Mouse (Mus musculus) stomach, embryonic 14.5 days (tissue): ENCODE data around the gene Hist1h2ae. TPM values are rescaled to one million over a fixed set of nuclear protein-coding genes. Genes with fewer than 3 reads are reported as not detected.

Experiments used
- ATAC-seq: fragments of 200-750 bp; cut with Nextera tagmentation; 2 replicates; pipeline ENCODE4 v1.8.0; 2017; ENCODE audit warnings: low read depth, moderate TSS enrichment; ENCODE audit not compliant: insufficient number of reproducible peaks, insufficient read depth, low FRiP score
- H3K27ac ChIP-seq: fragments of 300-500 bp; sonication (generic); 2 replicates; pipeline ENCODE4 v1.5.1; 2014; ENCODE audit warnings: mild to moderate bottlenecking, low read length, moderate library complexity, mixed read lengths
- H3K27me3 ChIP-seq: fragments of 300-500 bp; sonication (generic); 2 replicates; pipeline ENCODE4 v1.6.1; 2014; ENCODE audit warnings: low read length, control low read depth, mixed read lengths; ENCODE audit not compliant: control insufficient read depth, insufficient read depth
- H3K36me3 ChIP-seq: fragments of 300-500 bp; sonication (generic); 2 replicates; pipeline ENCODE4 v1.6.1; 2014; ENCODE audit warnings: mild to moderate bottlenecking, control low read depth, low read length, moderate library complexity, mixed read lengths; ENCODE audit not compliant: control insufficient read depth, insufficient read depth
- H3K4me1 ChIP-seq: fragments of 300-500 bp; sonication (generic); 2 replicates; pipeline ENCODE4 v1.6.1; 2014; ENCODE audit warnings: low read length, control low read depth, mixed read lengths; ENCODE audit not compliant: control insufficient read depth, insufficient read depth
- H3K4me2 ChIP-seq: fragments of 300-500 bp; sonication (generic); replicated peaks from 2 replicates; pipeline ENCODE4 v1.6.1; 2014; ENCODE audit warnings: low read depth, low read length, control low read depth
- H3K4me3 ChIP-seq: fragments of 300-500 bp; sonication (generic); 2 replicates; pipeline ENCODE4 v1.5.1; 2014; ENCODE audit warnings: low read depth, low read length, control low read depth
- H3K9ac ChIP-seq: fragments of 300-500 bp; sonication (generic); replicated peaks from 2 replicates; pipeline ENCODE4 v1.6.1; 2014; ENCODE audit warnings: low read depth, mild to moderate bottlenecking, control low read depth, low read length, moderate library complexity, mixed read lengths
- H3K9me3 ChIP-seq: fragments of 300-500 bp; sonication (generic); 2 replicates; pipeline ENCODE4 v1.6.1; 2016; ENCODE audit warnings: low read depth, low read length, control low read depth; ENCODE audit not compliant: control insufficient read depth
- WGBS: fragments of 180-500 bp; shearing (Covaris S2); extraction: QIAGEN DNeasy Blood & Tissue Kit; methylation state at CpG from one replicate; pipeline ENCODE4 v1.1.7; 2014; 5-methylcytosine and 5-hydroxymethylcytosine counted together
- polyA plus RNA-seq: library from polyadenylated mRNA; unstranded; fragments of >200 nt; fragmentation: Nextera tagmentation; extraction: Ambion mirVana; gene quantifications from 2 replicates; pipeline ENCODE4 v1.2.1, GENCODE M21; 2014

Hist1h2ae gene
- 92.6 and 109 TPM in 2 replicates for polyA plus RNA-seq

GRCm38 (mm10) chr13:23571022-23571503 is at the start of gene Hist1h2ae, which contains the start of gene Hist1h2bg:
Hist1h2ae (minus strand) TSS chr13:23571220.
Hist1h2bg (plus strand) TSS chr13:23571396.
- Histone ChIP-seq H3K27ac (peak within 1 kb of the TSS; percentile 94), H3K9ac (peak within 1 kb of the TSS; percentile 22), H3K4me1 (no peaks in the 10 kb centered on the region), H3K4me3 (peak within 1 kb of the TSS; percentile 27), H3K36me3 (no peaks in the 10 kb centered on the region), H3K9me3 (no peaks in the 10 kb centered on the region), H3K4me2 (peak within 1 kb of the TSS; percentile 50), H3K27me3 (no peaks in the 10 kb centered on the region)
- under 1% methylated on average over 18 of the region's 18 CpGs for WGBS
- ATAC-seq = peak; percentile 88

DNA sequence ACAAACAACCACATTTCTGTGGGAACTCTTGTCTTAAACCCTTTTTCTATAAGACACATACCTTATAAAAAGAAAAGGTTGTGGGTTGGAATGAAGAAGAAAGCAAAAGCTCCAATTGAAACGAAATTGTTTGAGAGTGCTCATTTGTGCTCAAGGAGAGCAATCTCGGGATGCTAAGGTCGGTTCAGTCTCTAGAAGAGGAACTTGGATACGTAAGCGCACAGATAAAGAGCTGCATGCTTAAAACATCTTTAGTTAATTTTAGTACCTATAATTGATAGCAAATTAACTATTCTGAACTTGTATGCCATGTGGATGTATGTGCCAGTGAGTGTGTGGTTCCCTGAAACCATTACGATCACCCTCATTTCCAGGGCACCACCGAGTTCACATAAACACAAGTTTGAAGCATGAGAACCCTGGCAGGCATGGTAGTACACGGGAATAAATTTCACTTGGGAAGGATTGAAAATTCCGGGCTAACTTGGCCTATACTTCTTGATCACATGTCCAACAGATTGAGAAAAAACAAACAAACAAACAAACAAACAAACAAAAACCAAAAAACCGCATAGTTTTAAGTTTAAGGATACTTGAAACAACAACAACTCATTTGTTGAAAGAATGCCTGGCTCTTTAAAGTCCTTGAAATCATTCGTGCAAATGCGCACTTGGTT is 49.2 kb upstream of the Hist1h2ae start:
- Histone ChIP-seq H3K4me3 (peak overlapping the region; percentile 57), H3K36me3 (no peaks in the 10 kb centered on the region), H3K27me3 (no peaks in the 10 kb centered on the region), H3K4me1 (0 out of 2 replicates have a peak, but pooled peaks cover 6% of the 10 kb centered on the region), H3K9me3 (no peaks in the 10 kb centered on the region), H3K4me2 (peak overlapping the region; percentile 74), H3K9ac (peak overlapping the region; percentile 19), H3K27ac (peak overlapping the region; percentile 97)
- 47% methylated on average over 12 of the region's 12 CpGs for WGBS
- ATAC-seq = no peak

GRCm38 (mm10) chr13:23611638-23612037 is 40.6 kb upstream of the Hist1h2ae start:
- no peaks in the 10 kb centered on the region for H3K9me3 ChIP-seq
- no peak for ATAC-seq
- no peaks in the 10 kb centered on the region for H3K4me1 ChIP-seq
- no peak overlapping the region for H3K27ac ChIP-seq
- no peak overlapping the region for H3K4me2 ChIP-seq
- 87% methylated on average over 3 of the region's 3 CpGs for WGBS
- H3K27me3 ChIP-seq = no peaks in the 10 kb centered on the region
- no peak overlapping the region for H3K9ac ChIP-seq
- H3K36me3 ChIP-seq = no peaks in the 10 kb centered on the region
- H3K4me3 ChIP-seq = no peak overlapping the region

- Histone ChIP-seq H3K27ac (no peak overlapping the region), H3K9me3 (no peaks in the 10 kb centered on the region), H3K4me3 (no peak overlapping the region), H3K4me2 (no peak overlapping the region), H3K36me3 (no peaks in the 10 kb centered on the region), H3K9ac (no peak overlapping the region), H3K4me1 (no peaks in the 10 kb centered on the region), H3K27me3 (no peaks in the 10 kb centered on the region)
- no peak for ATAC-seq
- WGBS = 71% methylated on average over 2 of the region's 2 CpGs
Measured at GRCm38 (mm10) chr13:23610393-23610792, 39.4 kb upstream of the Hist1h2ae start.

DNA sequence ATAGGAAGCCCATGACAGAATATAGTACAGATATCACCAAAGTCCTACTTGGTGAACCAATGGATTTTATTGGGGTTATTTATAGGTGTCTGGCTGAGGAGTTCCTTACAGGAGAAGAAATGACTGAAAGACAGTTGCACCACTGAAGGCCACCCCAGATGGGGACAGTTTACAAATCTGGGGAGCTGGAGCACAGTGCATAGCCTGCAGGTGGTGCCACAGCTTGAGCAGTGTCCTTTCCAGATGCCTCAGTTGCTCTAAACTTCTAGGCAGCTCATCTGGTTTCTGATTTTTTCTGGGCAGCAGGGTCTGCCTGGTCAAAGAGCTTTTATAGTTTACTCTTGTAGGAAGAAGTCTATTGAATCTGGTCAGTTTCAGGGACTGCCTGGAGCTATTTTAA is 38.8 kb upstream of the Hist1h2ae start:
- Histone ChIP-seq H3K4me2 (no peak overlapping the region), H3K9me3 (no peaks in the 10 kb centered on the region), H3K36me3 (no peaks in the 10 kb centered on the region), H3K4me1 (no peaks in the 10 kb centered on the region), H3K9ac (no peak overlapping the region), H3K27ac (no peak overlapping the region), H3K4me3 (no peak overlapping the region), H3K27me3 (no peaks in the 10 kb centered on the region)
- ATAC-seq = no peak

GRCm38 (mm10) chr13:23609209-23609608 is 38.2 kb upstream of the Hist1h2ae start:
- WGBS = 84% methylated on average over 4 of the region's 4 CpGs
- Histone ChIP-seq H3K4me1 (no peaks in the 10 kb centered on the region), H3K4me2 (no peak overlapping the region), H3K36me3 (no peaks in the 10 kb centered on the region), H3K9me3 (no peaks in the 10 kb centered on the region), H3K9ac (no peak overlapping the region), H3K4me3 (no peak overlapping the region), H3K27ac (no peak overlapping the region), H3K27me3 (no peaks in the 10 kb centered on the region)
- no peak for ATAC-seq

- Histone ChIP-seq H3K4me3 (no peak overlapping the region), H3K9ac (no peak overlapping the region), H3K27ac (no peak overlapping the region), H3K27me3 (no peaks in the 10 kb centered on the region), H3K36me3 (no peaks in the 10 kb centered on the region), H3K9me3 (no peaks in the 10 kb centered on the region), H3K4me1 (no peaks in the 10 kb centered on the region), H3K4me2 (no peak overlapping the region)
- no peak for ATAC-seq
- 95% methylated on average over 3 of the region's 3 CpGs for WGBS
Measured at GRCm38 (mm10) chr13:23605052-23605451, 34.0 kb upstream of the Hist1h2ae start.

DNA sequence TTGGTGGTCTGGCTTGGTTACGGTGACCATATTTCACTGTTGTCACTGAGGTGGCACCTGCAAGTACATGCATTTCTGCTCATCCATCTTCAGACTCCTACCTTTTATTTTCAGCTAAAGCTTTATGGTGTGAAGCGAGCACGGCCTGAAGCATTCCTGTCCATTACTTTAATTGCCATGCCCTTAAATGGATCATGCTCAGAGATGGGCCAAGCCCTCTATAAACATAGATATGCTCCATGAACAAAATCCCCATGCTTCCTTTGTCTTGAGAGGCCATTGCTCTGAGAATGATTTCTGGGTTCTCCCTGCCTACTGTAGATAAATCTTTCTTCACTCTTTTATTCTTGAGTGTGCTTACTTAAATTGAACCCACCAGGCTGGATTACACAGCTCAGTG is 33.4 kb upstream of the Hist1h2ae start:
- no peaks in the 10 kb centered on the region for H3K9me3 ChIP-seq
- ATAC-seq = no peak
- WGBS = 76% methylated on average over 3 of the region's 3 CpGs

More for the DNA sequence above, 33.4 kb upstream of the Hist1h2ae start:
- no peaks in the 10 kb centered on the region for H3K36me3 ChIP-seq
- no peak overlapping the region for H3K9ac ChIP-seq
- H3K27ac ChIP-seq = no peak overlapping the region
- H3K27me3 ChIP-seq = no peaks in the 10 kb centered on the region
- no peak overlapping the region for H3K4me3 ChIP-seq
- H3K4me1 ChIP-seq = no peaks in the 10 kb centered on the region
- H3K4me2 ChIP-seq = no peak overlapping the region
